Mouse (Mus musculus) common myeloid progenitor, adult 5-6 weeks (primary cell): Measurements from ENCODE around the gene Olfr545. TPM values are rescaled to one million over a fixed set of nuclear protein-coding genes. Genes with fewer than 3 reads are reported as not detected.
A peak's percentile ranks its signal among the peaks of the same experiment; 100 is the strongest.

Experiments used
- ATAC-seq: replicated peaks from 2 replicates; pipeline ENCODE4 v1.8.0; 2016; ENCODE audit warnings: low read depth, mild to moderate bottlenecking, moderate TSS enrichment, inconsistent platforms; ENCODE audit not compliant: poor library complexity, severe bottlenecking
- total RNA-seq: library from RNA; stranded (forward); fragments of 200-1000, 187-1606 nt; gene quantifications from 2 replicates; pipeline ENCODE4 v1.2.3, GENCODE M21; 2017

The Olfr545 gene
- total RNA-seq = not detected in 2 replicates

- no peak for ATAC-seq
These were observed at the start of gene Olfr545 for GRCm38 (mm10) chr7:102499473-102499872. Gene Olfr545, minus strand, starts transcription at chr7:102499573.

DNA sequence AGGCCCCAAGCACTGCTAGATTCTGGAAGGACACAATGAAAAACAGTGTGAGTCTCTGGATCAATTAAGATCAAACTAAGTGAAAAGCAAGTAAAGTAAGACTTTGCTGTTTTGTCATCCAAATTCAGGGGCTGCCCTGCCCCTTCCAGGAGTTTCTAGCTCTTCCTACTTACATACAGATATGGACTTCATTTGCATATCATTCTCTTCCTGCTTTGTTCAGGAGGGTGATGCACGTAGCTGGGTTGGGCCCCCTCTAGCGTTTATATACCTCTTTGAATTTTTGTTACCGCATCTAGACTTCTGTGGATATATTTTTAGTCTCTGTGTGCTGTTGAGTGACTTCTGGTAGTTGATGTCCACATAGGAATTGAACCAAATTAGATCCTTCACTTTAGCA is 41.9 kb upstream of the Olfr545 start:
- ATAC-seq = peak; percentile 82

DNA sequence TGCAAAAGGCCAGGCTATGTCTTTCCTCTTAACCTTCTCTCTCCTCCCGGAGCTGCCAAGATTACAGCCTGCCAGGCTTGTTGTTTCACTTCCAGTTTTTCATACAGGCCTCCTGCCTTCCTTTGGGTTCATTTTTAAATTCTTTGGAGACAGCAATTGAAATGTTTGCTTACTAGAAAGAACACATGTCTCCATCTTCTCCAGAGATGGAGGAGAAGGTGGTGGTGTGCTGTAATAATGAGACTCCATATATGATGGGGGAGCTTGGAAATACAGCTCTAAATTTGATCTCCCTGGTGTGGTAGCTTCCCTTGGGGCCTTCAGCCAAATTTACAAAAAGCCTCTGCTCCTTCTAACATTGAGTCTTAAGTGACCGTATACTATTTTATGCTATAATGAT is 41.2 kb upstream of the Olfr545 start, which contains the start of gene Olfr548-ps1:
Gene Olfr548-ps1 (plus strand): TSS at position 301 of the 400 bp plus-strand sequence.
- no peak for ATAC-seq

- ATAC-seq = no peak
These were observed 35.1 kb upstream of the Olfr545 start, which contains the start of gene Olfr547 for GRCm38 (mm10) chr7:102534449-102534848. Gene Olfr547, plus strand, starts transcription at chr7:102534749.

DNA sequence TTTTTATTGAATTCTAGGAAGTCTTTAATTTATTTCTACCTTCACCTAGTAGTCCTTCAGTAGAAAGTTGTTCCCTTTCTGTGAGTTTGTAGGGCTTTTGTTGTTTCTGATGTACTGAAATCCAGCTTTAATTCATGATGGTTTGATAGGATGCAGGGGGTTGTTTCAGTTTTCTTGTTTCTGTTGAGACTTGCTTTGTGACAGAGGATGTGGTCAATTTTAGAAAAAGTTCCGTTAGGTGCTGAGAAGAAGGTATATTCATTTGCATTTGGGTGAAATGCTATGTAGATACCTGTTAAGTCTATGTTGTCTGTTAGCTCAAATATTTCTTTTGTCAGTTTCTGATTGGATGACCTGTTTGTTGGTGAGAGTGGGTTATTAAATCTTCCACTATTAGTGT is 29.7 kb upstream of the Olfr545 start:
- no peak for ATAC-seq

DNA sequence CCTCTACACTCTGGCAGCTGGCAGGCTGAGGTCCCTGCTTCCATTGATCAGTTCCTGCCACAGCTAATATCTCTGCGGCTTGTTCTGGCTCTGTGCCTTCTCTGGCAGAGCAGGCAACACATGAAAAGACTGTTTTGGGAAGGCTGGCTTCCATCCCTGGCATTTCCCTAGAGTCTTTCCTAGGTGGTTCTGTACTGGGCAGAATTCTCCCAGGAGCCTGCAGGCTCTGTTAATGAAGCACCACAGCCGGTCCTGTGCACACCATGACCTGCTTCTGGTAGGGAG is 17.6 kb upstream of the Olfr545 start:
- ATAC-seq = no peak

GRCm38 (mm10) chr7:102516261-102517050 is 17.1 kb upstream of the Olfr545 start:
- ATAC-seq = peak; percentile 52

DNA sequence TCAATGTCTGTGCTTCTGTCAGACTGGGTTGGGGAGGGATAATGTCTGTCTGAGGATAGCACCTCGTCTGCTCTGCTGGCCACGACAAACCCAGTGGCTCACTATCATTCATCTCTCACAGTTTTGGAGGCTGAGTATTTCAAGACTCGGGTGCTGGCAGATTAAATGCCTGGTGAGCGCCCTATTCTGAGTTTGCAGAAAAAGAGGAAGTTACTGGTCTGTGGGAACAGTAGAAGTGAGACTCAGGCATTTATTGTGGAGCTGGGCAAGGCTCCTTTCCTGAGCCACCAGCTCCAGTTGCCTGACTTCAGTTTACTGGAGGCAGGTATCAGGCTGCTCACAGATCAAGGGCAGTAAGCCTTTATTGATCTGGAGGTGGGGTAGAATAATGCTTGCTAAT is 14.8 kb upstream of the Olfr545 start:
- ATAC-seq = peak; percentile 66

DNA sequence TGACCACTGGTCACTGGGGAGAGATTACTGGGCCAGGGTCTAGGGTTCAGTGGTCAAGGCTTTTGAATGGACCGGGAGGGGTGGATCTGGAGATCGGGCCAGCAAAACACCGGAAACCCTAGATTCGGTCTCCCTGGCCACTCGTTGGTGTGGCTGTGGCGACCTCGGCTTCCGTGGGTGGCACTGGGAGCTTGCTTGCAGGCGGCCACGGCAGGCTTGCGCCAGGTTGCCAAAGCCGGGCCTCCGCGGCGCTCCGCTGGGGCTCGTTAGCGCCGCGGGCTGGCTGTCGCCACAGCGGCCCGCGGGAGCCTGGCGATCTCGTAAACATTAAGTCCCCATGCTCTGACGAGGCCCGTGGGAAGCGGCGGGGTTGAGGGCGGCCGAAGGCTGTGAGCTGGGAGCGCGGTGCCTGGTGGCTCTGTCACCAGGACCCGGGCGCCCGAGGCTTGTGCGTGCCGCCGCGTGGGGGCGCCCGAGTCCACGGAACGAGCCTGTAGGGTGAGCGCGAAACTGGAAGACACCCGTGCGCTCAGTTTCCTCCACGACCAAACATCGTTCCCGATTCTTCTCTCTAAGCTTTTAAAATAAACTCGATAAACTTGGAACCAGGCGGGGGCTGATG is 13.6 kb upstream of the Olfr545 start:
- ATAC-seq = peak; percentile 57

GRCm38 (mm10) chr7:102511927-102512326 is 12.6 kb upstream of the Olfr545 start:
- ATAC-seq = peak; percentile 28

DNA sequence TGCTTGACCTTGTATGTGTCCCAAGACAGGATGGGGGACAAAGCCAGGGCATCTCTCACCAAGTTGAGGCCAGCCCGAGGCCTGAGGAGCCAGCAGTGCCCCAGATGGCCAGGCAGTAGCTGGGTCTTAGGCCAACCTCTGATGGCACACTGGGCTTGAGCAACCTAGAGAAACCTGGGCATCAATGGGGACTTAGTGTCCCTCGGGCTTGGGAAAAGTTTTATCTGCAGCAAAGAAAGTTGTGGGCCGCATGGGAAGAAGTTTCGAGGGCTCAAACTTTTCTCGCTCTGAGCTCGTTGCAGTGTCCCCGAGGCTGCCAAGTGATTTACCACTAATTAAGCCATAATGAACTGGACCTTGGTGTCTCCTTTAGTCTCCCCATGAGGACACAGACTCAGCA is 10.4 kb upstream of the Olfr545 start:
- no peak for ATAC-seq

- no peak for ATAC-seq
These were observed 9.3 kb upstream of the Olfr545 start for GRCm38 (mm10) chr7:102508666-102509065.

DNA sequence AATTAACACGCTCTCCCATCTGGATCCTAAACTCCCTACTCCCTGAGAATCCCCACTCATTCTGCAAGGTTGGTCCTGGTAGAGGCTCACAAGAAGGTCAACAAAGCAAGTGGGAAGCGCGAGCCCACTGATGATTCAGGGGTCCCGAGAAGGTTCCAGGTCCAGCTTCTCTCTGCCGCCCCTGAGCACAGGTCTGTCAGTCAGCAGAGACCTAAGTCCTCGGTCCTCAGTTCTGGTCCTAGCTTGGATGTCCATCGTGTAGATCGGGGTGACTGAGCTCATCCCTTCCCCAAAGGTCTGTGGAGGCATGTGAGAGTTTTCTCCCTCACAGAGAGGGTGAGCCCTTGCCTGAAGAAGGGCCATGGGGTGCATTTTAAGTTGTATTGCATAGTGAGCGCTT is 8.7 kb upstream of the Olfr545 start:
- no peak for ATAC-seq

- peak; percentile 98 for ATAC-seq
These were observed 7.5 kb upstream of the Olfr545 start for GRCm38 (mm10) chr7:102506848-102507247.

DNA sequence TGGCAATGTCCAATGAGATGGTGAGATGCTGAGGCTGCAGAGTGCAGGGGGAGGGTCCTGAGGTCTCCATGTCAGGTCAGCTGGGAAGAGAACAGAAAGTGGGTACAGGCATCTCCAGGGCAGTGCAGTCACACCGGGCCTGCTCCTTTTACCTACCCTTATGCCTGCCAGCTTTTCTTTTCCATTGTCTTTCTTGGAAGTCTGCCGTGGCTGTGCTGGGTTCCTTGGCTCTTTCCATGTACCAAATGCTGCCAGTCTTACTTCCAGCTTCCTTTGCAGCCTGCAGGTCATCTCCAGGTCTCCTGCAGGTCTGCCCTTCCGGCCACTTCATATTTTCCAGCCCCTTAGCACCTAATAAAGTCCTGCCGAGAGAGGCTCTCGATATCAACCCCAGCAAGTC is 2.6 kb upstream of the Olfr545 start:
- no peak for ATAC-seq

DNA sequence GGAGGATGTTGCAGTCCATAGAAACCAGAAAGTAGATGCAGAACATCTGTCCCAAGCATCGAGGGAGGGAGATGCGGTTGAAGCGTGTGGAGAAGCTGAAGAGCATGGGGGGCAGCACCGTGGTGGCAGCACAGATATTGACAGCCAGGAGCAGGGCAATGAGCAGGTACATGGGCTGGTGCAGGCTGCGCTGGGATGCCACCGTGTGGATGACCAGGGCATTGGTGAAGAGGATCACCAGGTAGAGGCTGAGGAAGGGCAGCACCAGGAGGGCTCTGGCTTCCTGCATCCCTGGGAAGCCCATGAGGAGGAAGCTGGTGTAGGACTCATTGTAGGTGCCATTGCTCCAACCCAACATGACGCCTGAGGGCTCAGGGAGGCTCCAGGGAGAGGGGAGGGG is 5.0 kb downstream of the Olfr545 start:
- peak; percentile 53; the same call in 1 of the 2 replicates for ATAC-seq

DNA sequence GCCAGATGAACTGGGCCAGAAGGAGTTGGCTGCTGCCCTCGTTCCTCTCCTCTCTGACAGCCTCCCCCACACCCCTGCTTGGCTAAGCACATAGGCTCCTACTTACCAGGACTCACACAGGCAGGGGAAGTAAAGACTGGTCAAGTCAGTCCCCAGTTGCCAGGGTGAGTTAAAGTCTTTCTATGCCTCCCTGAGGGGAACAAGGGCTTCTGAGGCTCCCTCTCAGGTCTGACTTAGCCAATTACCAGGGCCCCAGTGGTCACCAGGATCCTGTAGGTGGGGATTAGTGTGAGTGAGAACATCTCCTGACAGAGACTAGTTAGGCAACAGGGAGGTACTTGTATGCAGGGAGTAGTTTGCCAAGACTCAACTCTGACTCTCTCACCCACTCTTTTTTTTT is 11.2 kb downstream of the Olfr545 start, which contains the start of gene Olfr544:
Gene Olfr544 (minus strand): TSS at position 153 of the 400 bp plus-strand sequence.
- ATAC-seq = no peak

DNA sequence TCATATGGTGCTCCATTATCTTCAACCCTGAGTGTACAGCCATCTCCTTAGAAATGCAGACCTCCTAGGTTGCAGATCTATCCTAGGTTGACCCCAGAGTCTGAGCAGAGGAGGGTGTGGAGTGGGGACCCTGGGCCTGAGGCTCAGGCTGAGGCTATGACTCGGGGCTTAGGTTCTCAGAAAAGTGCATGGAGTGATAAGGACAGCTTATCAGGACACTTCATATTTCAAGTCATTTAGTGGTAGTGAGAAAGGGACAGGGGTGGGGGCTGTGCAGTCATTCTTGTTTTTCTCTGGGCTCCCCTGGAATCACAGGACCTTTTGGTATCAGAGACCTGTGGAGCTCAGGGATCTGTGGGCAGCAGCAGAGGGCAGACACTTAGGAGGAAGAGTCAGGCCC is 13.3 kb downstream of the Olfr545 start:
- peak; percentile 19 for ATAC-seq

- ATAC-seq = peak; percentile 19; the same call in 1 of the 2 replicates
These were observed 14.6 kb downstream of the Olfr545 start for GRCm38 (mm10) chr7:102484766-102485165.

DNA sequence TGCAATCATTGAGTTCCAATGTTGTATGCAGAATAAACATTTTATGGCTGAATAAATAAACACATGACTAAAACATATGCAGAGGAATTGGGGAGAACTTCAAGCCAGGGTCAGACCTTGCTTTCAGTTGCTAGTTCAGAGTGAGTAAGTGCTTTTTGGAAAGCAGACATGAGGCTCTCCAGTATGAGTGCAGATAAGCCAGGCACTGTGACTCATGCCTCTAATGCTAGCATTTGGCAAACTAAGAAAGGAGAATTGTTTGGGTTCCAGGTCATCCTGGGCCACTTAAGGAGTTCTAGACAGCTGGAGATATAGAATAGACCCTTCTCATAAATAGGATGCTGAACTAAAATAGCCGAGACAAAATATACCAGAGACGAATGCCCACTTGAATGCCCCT is 15.7 kb downstream of the Olfr545 start:
- ATAC-seq = no peak

DNA sequence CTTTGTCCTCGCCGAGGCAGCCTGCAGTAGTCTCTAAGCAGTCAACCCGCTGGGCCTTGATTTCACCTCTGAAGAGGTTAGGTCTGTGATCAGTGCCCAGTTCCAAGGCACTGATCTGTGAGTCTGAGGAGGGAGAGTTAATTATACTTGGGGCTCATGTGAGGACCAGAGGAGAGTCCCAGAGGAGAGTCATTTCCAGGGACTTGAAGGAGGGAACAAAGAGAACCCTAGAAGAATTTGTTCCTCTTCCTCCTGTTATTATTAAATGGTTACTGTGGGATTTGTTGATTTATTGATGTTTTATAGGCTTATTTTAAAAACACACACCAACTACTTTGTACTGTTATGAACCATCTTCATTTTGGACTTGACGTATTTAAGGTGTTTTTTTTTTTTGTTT is 17.8 kb downstream of the Olfr545 start, which contains the start of gene Olfr543:
Gene Olfr543 (minus strand): TSS at position 101 of the 400 bp plus-strand sequence.
- no peak for ATAC-seq
